Mouse (Mus musculus) embryonic fibroblast, embryonic 13.5 days (primary cell): ENCODE data around the gene Pgls.

ENCODE experiments used
- CTCF ChIP-seq: IDR thresholded peaks from 2 replicates; pipeline ENCODE4 v1.5.1; 2011; ENCODE audit warnings: mild to moderate bottlenecking, control low read depth, low read length, moderate library complexity, borderline replicate concordance; ENCODE audit not compliant: insufficient read depth
- POLR2A ChIP-seq: IDR thresholded peaks from 2 replicates; pipeline ENCODE4 v1.6.1; 2011; ENCODE audit warnings: low read depth, mild to moderate bottlenecking, control low read depth, low read length, moderate library complexity

GRCm38 (mm10) chr8:71554001-71554400 lies 38.0 kb upstream of the Pgls start:
- TF ChIP-seq CTCF (no peak), POLR2A (no peak)
